Mouse (Mus musculus): ENCODE measurements at regions not wholly inside any gene's neighbourhood (a gene's known extent, or its start where the extent isn't known, plus 50 kb on each side); places are given as distances from the start of the nearest gene placed in this dataset.
A peak's percentile ranks its signal among the peaks of the same experiment; 100 is the strongest.

GRCm38 (mm10) chr11:64597305-64597704 lies 160.9 kb upstream of the F930015N05Rik start:
- Histone ChIP-seq H3K36me3 (ENCODE audit: control insufficient read depth, insufficient read depth, low read length) (no peaks in the 10 kb centered on the region), H3K9ac (ENCODE audit: low read depth, low read length) (no peak overlapping the region), H3K9me3 (replicated peaks; ENCODE audit: control insufficient read depth, low read length) (0 out of 2 replicates have a peak, but pooled peaks cover 3% of the 10 kb centered on the region), H3K27me3 (ENCODE audit: control insufficient read depth, insufficient read depth, low read length) (peaks cover 13% of the 10 kb centered on the region), H3K4me1 (ENCODE audit: control insufficient read depth, insufficient read depth, low read length) (peaks cover 10% of the 10 kb centered on the region; the same call in 1 of the 2 replicates), H3K4me3 (ENCODE audit: low read depth, low read length) (no peak overlapping the region), H3K4me2 (no peak overlapping the region), H3K27ac (ENCODE audit: low read depth, low read length) (no peak overlapping the region)
- ATAC-seq (replicated peaks; ENCODE audit: insufficient number of reproducible peaks, low FRiP score, low TSS enrichment), result no peak
- WGBS (ENCODE audit: insufficient replicate concordance), result 74% methylated on average over 4 of the region's 4 CpGs

GRCm38 (mm10) chr11:64599178-64599577 lies 162.7 kb upstream of the F930015N05Rik start:
- Histone ChIP-seq H3K9ac (ENCODE audit: low read depth, low read length) (no peak overlapping the region), H3K36me3 (ENCODE audit: control insufficient read depth, insufficient read depth, low read length) (no peaks in the 10 kb centered on the region), H3K27me3 (ENCODE audit: control insufficient read depth, insufficient read depth, low read length) (peaks cover 10% of the 10 kb centered on the region), H3K27ac (ENCODE audit: low read depth, low read length) (no peak overlapping the region), H3K9me3 (replicated peaks; ENCODE audit: control insufficient read depth, low read length) (0 out of 2 replicates have a peak, but pooled peaks cover 3% of the 10 kb centered on the region), H3K4me3 (ENCODE audit: low read depth, low read length) (no peak overlapping the region), H3K4me2 (no peak overlapping the region), H3K4me1 (ENCODE audit: control insufficient read depth, insufficient read depth, low read length) (peaks cover 10% of the 10 kb centered on the region; the same call in 1 of the 2 replicates)
- 28% methylated on average over 3 of the region's 3 CpGs for WGBS (ENCODE audit: insufficient replicate concordance)
- ATAC-seq (replicated peaks; ENCODE audit: insufficient number of reproducible peaks, low FRiP score, low TSS enrichment), result peak; percentile 57; the same call in 1 of the 2 replicates

- Histone ChIP-seq H3K9me3 (replicated peaks; ENCODE audit: control insufficient read depth, low read length) (0 out of 2 replicates have a peak, but pooled peaks cover 3% of the 10 kb centered on the region), H3K27ac (ENCODE audit: low read depth, low read length) (peak overlapping the region; percentile 41; the same call in 1 of the 2 replicates), H3K36me3 (ENCODE audit: control insufficient read depth, insufficient read depth, low read length) (no peaks in the 10 kb centered on the region), H3K9ac (ENCODE audit: low read depth, low read length) (no peak overlapping the region), H3K4me3 (ENCODE audit: low read depth, low read length) (no peak overlapping the region), H3K27me3 (ENCODE audit: control insufficient read depth, insufficient read depth, low read length) (peaks cover 4% of the 10 kb centered on the region; the same call in 1 of the 2 replicates), H3K4me2 (no peak overlapping the region), H3K4me1 (ENCODE audit: control insufficient read depth, insufficient read depth, low read length) (peaks cover 10% of the 10 kb centered on the region; the same call in 1 of the 2 replicates)
- 42% methylated on average over 10 of the region's 10 CpGs for WGBS (ENCODE audit: insufficient replicate concordance)
- ATAC-seq (replicated peaks; ENCODE audit: insufficient number of reproducible peaks, low FRiP score, low TSS enrichment), result peak; percentile 68; the same call in 1 of the 2 replicates
Observed at GRCm38 (mm10) chr11:64600201-64601102, 164.0 kb upstream of the F930015N05Rik start.

GRCm38 (mm10) chr11:64609043-64609442 lies 172.6 kb upstream of the F930015N05Rik start:
- WGBS (ENCODE audit: insufficient replicate concordance), result 57% methylated on average over 2 of the region's 2 CpGs
- Histone ChIP-seq H3K9me3 (replicated peaks; ENCODE audit: control insufficient read depth, low read length) (peaks cover 5% of the 10 kb centered on the region), H3K4me3 (ENCODE audit: low read depth, low read length) (no peak overlapping the region), H3K36me3 (ENCODE audit: control insufficient read depth, insufficient read depth, low read length) (no peaks in the 10 kb centered on the region), H3K4me2 (no peak overlapping the region), H3K4me1 (ENCODE audit: control insufficient read depth, insufficient read depth, low read length) (no peaks in the 10 kb centered on the region), H3K27ac (ENCODE audit: low read depth, low read length) (no peak overlapping the region), H3K9ac (ENCODE audit: low read depth, low read length) (no peak overlapping the region), H3K27me3 (ENCODE audit: control insufficient read depth, insufficient read depth, low read length) (peaks cover 29% of the 10 kb centered on the region)
- ATAC-seq (replicated peaks; ENCODE audit: insufficient number of reproducible peaks, low FRiP score, low TSS enrichment), result no peak

- Histone ChIP-seq H3K27me3 (ENCODE audit: control insufficient read depth, insufficient read depth, low read length) (peaks cover 34% of the 10 kb centered on the region), H3K9ac (ENCODE audit: low read depth, low read length) (no peak overlapping the region), H3K27ac (ENCODE audit: low read depth, low read length) (no peak overlapping the region), H3K4me1 (ENCODE audit: control insufficient read depth, insufficient read depth, low read length) (no peaks in the 10 kb centered on the region), H3K9me3 (replicated peaks; ENCODE audit: control insufficient read depth, low read length) (peaks cover 5% of the 10 kb centered on the region), H3K4me2 (no peak overlapping the region), H3K4me3 (ENCODE audit: low read depth, low read length) (no peak overlapping the region), H3K36me3 (ENCODE audit: control insufficient read depth, insufficient read depth, low read length) (no peaks in the 10 kb centered on the region)
- ATAC-seq (replicated peaks; ENCODE audit: insufficient number of reproducible peaks, low FRiP score, low TSS enrichment), result no peak
- 79% methylated on average over 3 of the region's 3 CpGs for WGBS (ENCODE audit: insufficient replicate concordance)
Observed at GRCm38 (mm10) chr11:64610724-64611123, 174.3 kb upstream of the F930015N05Rik start.

- H3K4me3 ChIP-seq (ENCODE audit: low read depth, low read length), result no peak overlapping the region
- H3K27me3 ChIP-seq (ENCODE audit: control insufficient read depth, insufficient read depth, low read length), result peaks cover 53% of the 10 kb centered on the region
- 56% methylated on average over 1 of the region's 1 CpGs for WGBS (ENCODE audit: insufficient replicate concordance)
- H3K4me2 ChIP-seq, result no peak overlapping the region
- H3K27ac ChIP-seq (ENCODE audit: low read depth, low read length), result no peak overlapping the region
- H3K4me1 ChIP-seq (ENCODE audit: control insufficient read depth, insufficient read depth, low read length), result no peaks in the 10 kb centered on the region
- H3K9ac ChIP-seq (ENCODE audit: low read depth, low read length), result no peak overlapping the region
- ATAC-seq (replicated peaks; ENCODE audit: insufficient number of reproducible peaks, low FRiP score, low TSS enrichment), result no peak
- H3K9me3 ChIP-seq (replicated peaks; ENCODE audit: control insufficient read depth, low read length), result peaks cover 5% of the 10 kb centered on the region
- H3K36me3 ChIP-seq (ENCODE audit: control insufficient read depth, insufficient read depth, low read length), result no peaks in the 10 kb centered on the region
Observed at GRCm38 (mm10) chr11:64615140-64615539, 178.7 kb upstream of the F930015N05Rik start.

GRCm38 (mm10) chr11:64618631-64619385 lies 182.4 kb upstream of the F930015N05Rik start:
- WGBS (ENCODE audit: insufficient replicate concordance), result 62% methylated on average over 5 of the region's 5 CpGs
- Histone ChIP-seq H3K9me3 (replicated peaks; ENCODE audit: control insufficient read depth, low read length) (no peaks in the 10 kb centered on the region), H3K36me3 (ENCODE audit: control insufficient read depth, insufficient read depth, low read length) (no peaks in the 10 kb centered on the region), H3K4me3 (ENCODE audit: low read depth, low read length) (no peak overlapping the region), H3K27ac (ENCODE audit: low read depth, low read length) (no peak overlapping the region), H3K4me1 (ENCODE audit: control insufficient read depth, insufficient read depth, low read length) (no peaks in the 10 kb centered on the region), H3K4me2 (no peak overlapping the region), H3K27me3 (ENCODE audit: control insufficient read depth, insufficient read depth, low read length) (peaks cover 42% of the 10 kb centered on the region), H3K9ac (ENCODE audit: low read depth, low read length) (no peak overlapping the region)
- ATAC-seq (replicated peaks; ENCODE audit: insufficient number of reproducible peaks, low FRiP score, low TSS enrichment), result no peak

GRCm38 (mm10) chr11:64627180-64627579 lies 190.7 kb upstream of the F930015N05Rik start:
- Histone ChIP-seq H3K27ac (ENCODE audit: low read depth, low read length) (peak overlapping the region; percentile 30; the same call in 1 of the 2 replicates), H3K4me1 (ENCODE audit: control insufficient read depth, insufficient read depth, low read length) (no peaks in the 10 kb centered on the region), H3K4me3 (ENCODE audit: low read depth, low read length) (no peak overlapping the region), H3K4me2 (no peak overlapping the region), H3K36me3 (ENCODE audit: control insufficient read depth, insufficient read depth, low read length) (no peaks in the 10 kb centered on the region), H3K9ac (ENCODE audit: low read depth, low read length) (no peak overlapping the region), H3K9me3 (replicated peaks; ENCODE audit: control insufficient read depth, low read length) (no peaks in the 10 kb centered on the region), H3K27me3 (ENCODE audit: control insufficient read depth, insufficient read depth, low read length) (no peaks in the 10 kb centered on the region)
- ATAC-seq (replicated peaks; ENCODE audit: insufficient number of reproducible peaks, low FRiP score, low TSS enrichment), result no peak
- 41% methylated on average over 7 of the region's 7 CpGs for WGBS (ENCODE audit: insufficient replicate concordance)

All from heart, embryonic 11.5 days (tissue).